Mouse (Mus musculus) intestine, embryonic 14.5 days (tissue): ENCODE data around the gene Gm11627. TPM values are rescaled to one million over a fixed set of nuclear protein-coding genes. Genes with fewer than 3 reads are reported as not detected.
A peak's percentile ranks its signal among the peaks of the same experiment; 100 is the strongest.
"Not testable (repeated sequence)": the region's sequence is repeated elsewhere in the genome, so short reads cannot be mapped to it uniquely, and the experiment has no call there.

Source experiments
- ATAC-seq: fragments of 200-750 bp; cut with Nextera tagmentation; replicated peaks from 2 replicates; pipeline ENCODE4 v1.8.0; 2017; ENCODE audit warnings: low read depth, moderate number of reproducible peaks, moderate TSS enrichment, moderate library complexity; ENCODE audit not compliant: low FRiP score, low TSS enrichment
- DNase-seq: peaks from one replicate; pipeline ENCODE4 v3.0.0-alpha.2; 2018; ENCODE audit warnings: low spot score
- H3K27ac ChIP-seq: fragments of 300-500 bp; sonication (generic); 2 replicates; pipeline ENCODE4 v1.5.1; 2014; ENCODE audit warnings: low read depth, mild to moderate bottlenecking, control low read depth
- H3K27me3 ChIP-seq: fragments of 300-500 bp; sonication (generic); replicated peaks from 2 replicates; pipeline ENCODE4 v1.6.1; 2014; ENCODE audit warnings: low read length, control low read depth; ENCODE audit not compliant: control insufficient read depth, insufficient read depth
- H3K36me3 ChIP-seq: fragments of 300-500 bp; sonication (generic); 2 replicates; pipeline ENCODE4 v1.6.1; 2014; ENCODE audit warnings: low read length, control low read depth; ENCODE audit not compliant: control insufficient read depth, insufficient read depth
- H3K4me1 ChIP-seq: fragments of 300-500 bp; sonication (generic); replicated peaks from 2 replicates; pipeline ENCODE4 v1.6.1; 2014; ENCODE audit warnings: low read length, control low read depth, mixed read lengths; ENCODE audit not compliant: control insufficient read depth, insufficient read depth
- H3K4me2 ChIP-seq: fragments of 300-500 bp; sonication (generic); 2 replicates; pipeline ENCODE4 v1.6.1; 2014; ENCODE audit warnings: low read length
- H3K4me3 ChIP-seq: fragments of 300-500 bp; sonication (generic); 2 replicates; pipeline ENCODE4 v1.5.1; 2014; ENCODE audit warnings: low read depth, low read length, control low read depth, mixed read lengths
- H3K9ac ChIP-seq: fragments of 300-500 bp; sonication (generic); 2 replicates; pipeline ENCODE4 v1.6.1; 2014; ENCODE audit warnings: mild to moderate bottlenecking, low read length
- H3K9me3 ChIP-seq: fragments of 300-500 bp; sonication (generic); 2 replicates; pipeline ENCODE4 v1.6.1; 2016; ENCODE audit warnings: low read length, control low read depth; ENCODE audit not compliant: control insufficient read depth
- WGBS: fragments of 180-500 bp; shearing (Covaris S2); extraction: QIAGEN DNeasy Blood & Tissue Kit; methylation state at CpG from one replicate; pipeline ENCODE4 v1.1.7; 2014; 5-methylcytosine and 5-hydroxymethylcytosine counted together
- polyA plus RNA-seq: library from polyadenylated mRNA; unstranded; fragments of >200 nt; fragmentation: Nextera tagmentation; extraction: Ambion mirVana; gene quantifications from 2 replicates; pipeline ENCODE4 v1.2.1, GENCODE M21; 2014

Gene Gm11627
- polyA plus RNA-seq, 1 experiment from 2014 or later = 15.7 TPM

GRCm38 (mm10) chr11:102558704-102559103, 20.6 kb downstream of the Gm11627 start:
- 97% methylated on average over 4 of the region's 5 CpGs for WGBS
- ATAC-seq = no peak
- no peak for DNase-seq
- no peaks in the 10 kb centered on the region for H3K36me3 ChIP-seq
- no peaks in the 10 kb centered on the region for H3K9me3 ChIP-seq
- H3K27me3 ChIP-seq = no peaks in the 10 kb centered on the region
- H3K27ac ChIP-seq = no peak overlapping the region
- no peak overlapping the region for H3K9ac ChIP-seq
- no peak overlapping the region for H3K4me3 ChIP-seq
- H3K4me2 ChIP-seq = no peak overlapping the region
- peaks cover 20% of the 10 kb centered on the region for H3K4me1 ChIP-seq

- H3K27me3 ChIP-seq = no peaks in the 10 kb centered on the region
- ATAC-seq (no peak), DNase-seq (no peak)
- no peaks in the 10 kb centered on the region for H3K36me3 ChIP-seq
- 86% methylated on average over 1 of the region's 1 CpGs for WGBS
- no peak overlapping the region for H3K4me3 ChIP-seq
- no peaks in the 10 kb centered on the region for H3K9me3 ChIP-seq
- no peak overlapping the region for H3K4me2 ChIP-seq
- H3K27ac ChIP-seq = no peak overlapping the region
- peaks cover 22% of the 10 kb centered on the region for H3K4me1 ChIP-seq
- H3K9ac ChIP-seq = no peak overlapping the region
Observed at GRCm38 (mm10) chr11:102557386-102557785, 21.9 kb downstream of the Gm11627 start.

- H3K27ac ChIP-seq = peak overlapping the region; percentile 93; the same call in 1 of the 2 replicates
- no peak for ATAC-seq
- peak overlapping the region; percentile 55 for H3K4me2 ChIP-seq
- no peaks in the 10 kb centered on the region for H3K36me3 ChIP-seq
- H3K9me3 ChIP-seq = no peaks in the 10 kb centered on the region
- peak overlapping the region; percentile 76 for H3K4me3 ChIP-seq
- 12% methylated on average over 3 of the region's 3 CpGs for WGBS
- no peak overlapping the region for H3K9ac ChIP-seq
- H3K27me3 ChIP-seq = no peaks in the 10 kb centered on the region
- peaks cover 22% of the 10 kb centered on the region for H3K4me1 ChIP-seq
- DNase-seq = no peak
Observed at GRCm38 (mm10) chr11:102556716-102557074, 22.6 kb downstream of the Gm11627 start.

DNA sequence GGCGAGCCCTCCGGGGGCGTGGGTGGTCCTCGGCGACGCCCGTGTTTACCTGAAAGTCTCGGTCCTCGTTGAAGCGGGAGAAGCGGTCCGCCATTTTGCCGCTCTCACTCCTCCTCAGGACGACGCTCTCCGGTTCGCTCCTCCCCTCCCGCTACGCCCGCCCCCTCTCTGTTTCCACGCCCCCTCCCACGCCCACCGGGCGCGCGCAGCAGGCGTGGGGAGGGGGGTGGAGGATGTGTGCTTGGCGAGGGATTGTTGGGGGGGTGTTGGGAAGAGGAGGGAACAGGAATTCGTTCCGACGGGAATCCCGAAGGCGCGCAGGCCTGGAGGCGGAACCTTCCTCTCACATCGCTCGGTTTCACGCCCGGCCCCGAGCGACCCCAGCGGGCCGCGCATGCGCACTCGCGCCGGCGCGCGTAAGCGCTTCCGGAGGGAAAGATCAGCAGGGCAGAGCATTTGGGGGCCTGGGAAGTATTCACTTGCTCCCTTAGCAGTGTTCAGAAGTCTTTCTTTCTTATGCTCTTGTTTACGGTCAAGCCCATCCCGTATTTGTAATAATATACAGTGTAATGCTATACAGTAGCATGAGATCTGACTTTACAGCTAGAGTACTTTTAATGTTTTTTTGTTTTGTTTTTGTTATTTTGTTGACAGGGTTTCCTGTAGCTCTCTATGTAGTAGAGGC, 23.1 kb downstream of the Gm11627 start, which contains the start of gene Gpatch8:
Gene Gpatch8 (minus strand): TSS at position 362 of the 685 bp plus-strand sequence.
- no peaks in the 10 kb centered on the region for H3K27me3 ChIP-seq
- DNase-seq (peak; percentile 97), ATAC-seq (peak; percentile 98)
- peak within 1 kb of the TSS; percentile 93 for H3K27ac ChIP-seq
- H3K4me1 ChIP-seq = peaks cover 22% of the 10 kb centered on the region
- H3K4me2 ChIP-seq = peak within 1 kb of the TSS; percentile 94
- peak within 1 kb of the TSS; percentile 76 for H3K4me3 ChIP-seq
- H3K9me3 ChIP-seq = no peaks in the 10 kb centered on the region
- H3K9ac ChIP-seq = peak within 1 kb of the TSS; percentile 97
- H3K36me3 ChIP-seq = no peaks in the 10 kb centered on the region
- WGBS = 2% methylated on average over 41 of the region's 55 CpGs

DNA sequence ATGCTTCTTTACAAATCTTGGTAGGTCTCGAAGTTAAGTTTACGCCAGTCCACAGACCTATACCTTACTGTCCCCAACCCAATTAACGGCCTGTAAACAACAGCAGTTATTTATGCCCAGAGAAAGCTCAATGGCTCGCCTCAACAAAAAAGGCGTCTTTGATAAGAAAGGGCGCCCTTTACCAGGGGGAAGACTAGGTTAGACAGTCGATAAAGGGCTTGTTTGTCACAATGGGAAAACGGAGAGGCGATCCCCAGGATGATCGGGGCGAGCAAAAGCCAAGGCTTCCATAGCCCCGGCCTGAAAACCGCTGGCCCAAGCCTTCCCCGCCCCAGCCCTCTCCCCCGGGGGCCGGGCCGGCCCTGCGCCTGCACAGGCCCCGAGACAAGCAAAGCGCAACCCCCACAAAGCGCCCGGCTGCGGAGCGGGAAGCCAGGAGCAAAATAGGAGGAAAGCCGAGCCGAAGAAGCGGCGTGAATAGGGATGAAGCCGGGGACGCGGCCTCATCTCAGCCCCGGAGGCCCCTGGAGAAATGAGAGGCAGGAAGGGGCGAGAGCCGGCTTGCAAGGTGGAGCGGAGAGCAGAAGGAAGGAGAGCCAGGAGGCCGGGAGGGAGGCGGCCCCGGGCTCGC, 23.7 kb downstream of the Gm11627 start:
- no peaks in the 10 kb centered on the region for H3K9me3 ChIP-seq
- peaks cover 22% of the 10 kb centered on the region for H3K4me1 ChIP-seq
- H3K36me3 ChIP-seq = no peaks in the 10 kb centered on the region
- H3K4me2 ChIP-seq = peak overlapping the region; percentile 94
- H3K27ac ChIP-seq = peak overlapping the region; percentile 93
- no peaks in the 10 kb centered on the region for H3K27me3 ChIP-seq
- no peak for DNase-seq
- H3K4me3 ChIP-seq = peak overlapping the region; percentile 76
- peak; percentile 34 for ATAC-seq
- peak overlapping the region; percentile 97 for H3K9ac ChIP-seq
- WGBS = under 1% methylated on average over 38 of the region's 39 CpGs

GRCm38 (mm10) chr11:102552051-102552450, 27.2 kb downstream of the Gm11627 start:
- Histone ChIP-seq H3K27me3 (no peaks in the 10 kb centered on the region), H3K4me3 (no peak overlapping the region), H3K4me1 (peaks cover 22% of the 10 kb centered on the region), H3K9me3 (no peaks in the 10 kb centered on the region), H3K36me3 (peaks cover 7% of the 10 kb centered on the region; the same call in 1 of the 2 replicates), H3K9ac (no peak overlapping the region), H3K27ac (no peak overlapping the region), H3K4me2 (no peak overlapping the region)
- ATAC-seq (no peak), DNase-seq (no peak)
- 85% methylated on average over 3 of the region's 3 CpGs for WGBS

DNA sequence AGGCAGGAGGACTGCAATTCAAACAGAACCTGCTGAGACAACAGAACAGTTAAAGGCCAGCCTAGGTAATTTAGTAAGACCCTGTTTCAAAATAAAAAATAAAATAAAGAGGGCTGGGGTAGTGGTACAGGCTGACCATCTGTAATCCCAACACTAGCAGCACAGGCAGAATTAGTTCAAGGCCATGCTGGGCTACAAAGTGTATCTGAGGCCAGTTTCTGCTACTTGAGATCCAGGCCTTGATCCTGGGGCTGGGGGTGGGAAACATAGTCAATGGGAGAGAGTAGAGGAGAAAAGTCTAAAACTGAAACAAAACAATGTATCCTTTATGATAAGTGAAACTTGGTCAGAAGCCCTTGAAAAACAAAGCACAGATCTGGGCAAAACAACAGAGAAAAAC, 28.1 kb downstream of the Gm11627 start:
- Histone ChIP-seq H3K9ac (no peak overlapping the region), H3K9me3 (no peaks in the 10 kb centered on the region), H3K4me2 (no peak overlapping the region), H3K36me3 (peaks cover 7% of the 10 kb centered on the region; the same call in 1 of the 2 replicates), H3K4me1 (peaks cover 16% of the 10 kb centered on the region), H3K27me3 (no peaks in the 10 kb centered on the region), H3K4me3 (no peak overlapping the region), H3K27ac (no peak overlapping the region)
- ATAC-seq = no peak
- DNase-seq = no peak

- no peak overlapping the region for H3K4me3 ChIP-seq
- H3K27me3 ChIP-seq = no peaks in the 10 kb centered on the region
- H3K9ac ChIP-seq = no peak overlapping the region
- DNase-seq (no peak), ATAC-seq (no peak)
- H3K27ac ChIP-seq = no peak overlapping the region
- no peaks in the 10 kb centered on the region for H3K9me3 ChIP-seq
- WGBS = 92% methylated on average over 5 of the region's 5 CpGs
- no peak overlapping the region for H3K4me2 ChIP-seq
- peaks cover 27% of the 10 kb centered on the region for H3K36me3 ChIP-seq
- no peaks in the 10 kb centered on the region for H3K4me1 ChIP-seq
Observed at GRCm38 (mm10) chr11:102541471-102541870, 37.8 kb downstream of the Gm11627 start.

- not testable (repeated sequence) for H3K4me1 ChIP-seq, H3K9me3 ChIP-seq, DNase-seq, ATAC-seq, H3K4me2 ChIP-seq, H3K4me3 ChIP-seq, H3K27ac ChIP-seq, H3K9ac ChIP-seq, H3K27me3 ChIP-seq
- peaks cover 31% of the 10 kb centered on the region for H3K36me3 ChIP-seq
Observed at GRCm38 (mm10) chr11:102540286-102540685, 39.0 kb downstream of the Gm11627 start.
